Mouse (Mus musculus): ENCODE measurements around the gene Desi2. TPM values are rescaled to one million over a fixed set of nuclear protein-coding genes. Genes with fewer than 3 reads are reported as not detected.
"Not testable (repeated sequence)": the region's sequence is repeated elsewhere in the genome, so short reads cannot be mapped to it uniquely, and the experiment has no call there.

The Desi2 gene
- polyA plus RNA-seq, 1 experiment from 2014 or later: 24.7 TPM

DNA sequence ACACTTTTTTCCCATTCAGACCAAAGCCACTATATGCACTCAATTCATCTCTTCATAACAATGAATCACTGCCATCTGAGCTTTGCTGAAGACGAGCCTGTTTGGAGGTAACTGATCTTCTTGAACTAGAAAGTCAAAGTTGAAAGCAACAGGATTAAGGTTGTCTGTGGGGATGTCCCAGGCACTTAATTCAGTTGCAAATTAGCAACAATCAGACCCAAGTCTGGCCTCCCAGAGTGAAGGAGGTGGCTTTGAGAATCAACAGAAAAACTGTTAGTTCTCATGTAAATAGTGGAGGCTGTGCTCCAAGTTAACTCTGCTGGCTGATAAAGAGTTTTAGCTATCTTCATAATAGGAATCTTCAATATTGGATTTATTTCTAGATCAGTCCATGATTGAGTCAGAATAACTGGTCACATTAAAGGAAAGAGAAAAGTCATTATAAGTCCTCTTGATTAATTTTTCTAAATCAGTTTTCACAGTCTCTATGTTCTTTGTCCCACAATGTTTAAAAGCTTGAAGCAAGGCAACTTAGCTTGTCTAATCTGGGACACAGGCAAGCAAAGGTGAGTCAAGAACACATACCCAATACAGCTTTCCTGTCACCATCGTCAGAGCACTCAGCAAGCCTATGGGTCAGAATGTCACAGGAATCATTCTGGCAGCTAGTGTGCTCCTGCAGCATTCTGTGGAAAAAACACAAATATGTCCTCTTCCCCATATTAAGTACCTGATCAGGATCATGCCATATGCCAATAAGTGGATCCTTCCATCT, 96.9 kb downstream of the Desi2 start:
- no peak for DNase-seq
- WGBS: 51% methylated on average over 2 of the region's 2 CpGs
- no peak overlapping the region for H3K27ac ChIP-seq (ENCODE audit: low read depth)
- no peaks in the 10 kb centered on the region for H3K27me3 ChIP-seq (ENCODE audit: insufficient read depth, low read length)
- H3K4me2 ChIP-seq: no peak overlapping the region
- no peaks in the 10 kb centered on the region for H3K4me1 ChIP-seq (ENCODE audit: insufficient read depth)
- H3K9me3 ChIP-seq (ENCODE audit: low read depth, low read length): no peaks in the 10 kb centered on the region
- no peak for ATAC-seq (ENCODE audit: insufficient read depth)
- no peak for TF ChIP-seq CTCF (IDR thresholded peaks at IDR 0.05; ENCODE audit: low read depth)
- H3K36me3 ChIP-seq (ENCODE audit: insufficient read depth): no peaks in the 10 kb centered on the region
- H3K9ac ChIP-seq: no peak overlapping the region
- H3K4me3 ChIP-seq (ENCODE audit: low read depth, low read length): no peak overlapping the region

GRCm38 (mm10) chr1:178287601-178288176, 100.5 kb downstream of the Desi2 start:
- no peaks in the 10 kb centered on the region for H3K27me3 ChIP-seq (ENCODE audit: insufficient read depth, low read length)
- no peaks in the 10 kb centered on the region for H3K36me3 ChIP-seq (ENCODE audit: insufficient read depth)
- no peak for ATAC-seq (ENCODE audit: insufficient read depth)
- no peak overlapping the region for H3K4me2 ChIP-seq
- 45% methylated on average over 8 of the region's 8 CpGs for WGBS
- no peak for TF ChIP-seq CTCF (IDR thresholded peaks at IDR 0.05; ENCODE audit: low read depth)
- no peak overlapping the region for H3K4me3 ChIP-seq (ENCODE audit: low read depth, low read length)
- H3K27ac ChIP-seq (ENCODE audit: low read depth): no peak overlapping the region
- no peak for DNase-seq
- H3K9ac ChIP-seq: no peak overlapping the region
- H3K9me3 ChIP-seq (ENCODE audit: low read depth, low read length): no peaks in the 10 kb centered on the region
- no peaks in the 10 kb centered on the region for H3K4me1 ChIP-seq (ENCODE audit: insufficient read depth)

DNA sequence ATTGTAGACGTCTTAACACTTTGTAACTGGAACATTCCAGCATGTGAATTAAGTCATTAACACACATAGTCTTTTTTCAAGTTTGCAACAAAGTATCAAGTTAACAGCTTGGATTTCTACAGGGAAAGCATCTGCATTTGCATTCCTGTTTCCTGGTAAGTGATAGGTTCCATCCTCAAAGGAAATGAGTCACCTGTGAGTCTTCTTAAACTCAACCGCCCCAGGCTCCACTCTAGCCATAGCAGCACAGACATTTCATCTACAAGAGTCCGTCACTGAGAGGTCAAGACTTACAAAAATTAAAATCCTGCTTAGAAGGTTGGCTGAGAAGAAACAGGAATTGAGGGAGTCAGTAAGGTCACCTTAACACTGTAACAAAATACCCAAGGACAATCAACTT, 104.5 kb downstream of the Desi2 start:
- ATAC-seq (ENCODE audit: insufficient read depth) (no peak), DNase-seq (no peak)
- no peak overlapping the region for H3K4me3 ChIP-seq (ENCODE audit: low read depth, low read length)
- 82% methylated on average over 3 of the region's 3 CpGs for WGBS
- H3K36me3 ChIP-seq (ENCODE audit: insufficient read depth): no peaks in the 10 kb centered on the region
- no peak for TF ChIP-seq CTCF (IDR thresholded peaks at IDR 0.05; ENCODE audit: low read depth)
- no peak overlapping the region for H3K4me2 ChIP-seq
- no peaks in the 10 kb centered on the region for H3K27me3 ChIP-seq (ENCODE audit: insufficient read depth, low read length)
- no peak overlapping the region for H3K27ac ChIP-seq (ENCODE audit: low read depth)
- H3K4me1 ChIP-seq (ENCODE audit: insufficient read depth): no peaks in the 10 kb centered on the region
- no peaks in the 10 kb centered on the region for H3K9me3 ChIP-seq (ENCODE audit: low read depth, low read length)
- H3K9ac ChIP-seq: no peak overlapping the region

DNA sequence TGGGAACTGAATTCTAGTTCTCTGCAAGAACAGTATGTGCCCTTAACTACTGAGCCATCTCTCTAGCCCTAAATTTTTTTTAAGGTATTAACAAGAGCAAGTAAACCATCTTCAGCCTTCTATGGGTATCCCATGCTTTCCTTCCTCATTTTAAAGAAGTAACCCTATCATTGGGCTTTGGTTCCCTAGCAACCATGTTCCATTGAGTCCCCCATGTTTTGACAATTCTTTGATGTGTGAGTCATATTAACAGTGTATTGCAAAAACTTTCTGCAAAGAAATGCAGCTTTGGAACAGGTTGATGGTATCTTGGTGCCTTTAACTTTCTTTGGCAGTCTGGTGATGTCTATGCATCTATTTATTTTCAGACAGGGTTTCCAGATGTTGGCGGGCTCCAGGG, 106.8 kb downstream of the Desi2 start:
- Histone ChIP-seq H3K9me3 (ENCODE audit: low read depth, low read length) (no peaks in the 10 kb centered on the region), H3K27me3 (ENCODE audit: insufficient read depth, low read length) (no peaks in the 10 kb centered on the region), H3K36me3 (ENCODE audit: insufficient read depth) (no peaks in the 10 kb centered on the region), H3K4me2 (no peak overlapping the region), H3K4me1 (ENCODE audit: insufficient read depth) (no peaks in the 10 kb centered on the region), H3K27ac (ENCODE audit: low read depth) (no peak overlapping the region), H3K9ac (no peak overlapping the region), H3K4me3 (ENCODE audit: low read depth, low read length) (no peak overlapping the region)
- no peak for TF ChIP-seq CTCF (IDR thresholded peaks at IDR 0.05; ENCODE audit: low read depth)
- DNase-seq (no peak), ATAC-seq (ENCODE audit: insufficient read depth) (no peak)
- 88% methylated on average over 1 of the region's 1 CpGs for WGBS

DNA sequence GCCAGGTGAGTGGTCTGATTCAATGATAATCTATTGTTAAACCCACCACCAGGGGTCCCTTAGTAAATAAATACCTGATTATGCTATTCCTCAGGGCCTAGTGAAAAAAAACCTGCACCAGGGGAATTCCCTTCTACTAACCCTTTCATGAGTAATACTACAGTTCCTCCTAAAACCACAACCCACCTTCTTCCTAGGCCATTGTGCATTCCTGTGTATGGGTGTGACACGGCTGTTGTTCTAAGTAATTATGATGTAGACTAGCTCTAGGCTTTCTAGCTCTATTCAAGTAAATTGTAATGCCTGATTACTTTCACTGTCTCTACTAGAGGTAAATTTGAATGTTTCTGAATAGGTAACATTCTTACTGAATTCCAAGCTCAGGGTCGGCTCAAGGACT, 114.0 kb downstream of the Desi2 start:
- H3K4me2 ChIP-seq; H3K27ac ChIP-seq (ENCODE audit: low read depth); H3K27me3 ChIP-seq (ENCODE audit: insufficient read depth, low read length); ATAC-seq (ENCODE audit: insufficient read depth); H3K9me3 ChIP-seq (ENCODE audit: low read depth, low read length); DNase-seq; H3K4me3 ChIP-seq (ENCODE audit: low read depth, low read length); H3K9ac ChIP-seq; H3K4me1 ChIP-seq (ENCODE audit: insufficient read depth); H3K36me3 ChIP-seq (ENCODE audit: insufficient read depth): not testable (repeated sequence)
- 88% methylated on average over 2 of the region's 2 CpGs for WGBS

GRCm38 (mm10) chr1:178303425-178303824, 116.2 kb downstream of the Desi2 start:
- Histone ChIP-seq H3K9me3 (ENCODE audit: low read depth, low read length) (no peaks in the 10 kb centered on the region), H3K27ac (ENCODE audit: low read depth) (no peak overlapping the region), H3K36me3 (ENCODE audit: insufficient read depth) (no peaks in the 10 kb centered on the region), H3K4me1 (ENCODE audit: insufficient read depth) (no peaks in the 10 kb centered on the region), H3K9ac (no peak overlapping the region), H3K27me3 (ENCODE audit: insufficient read depth, low read length) (no peaks in the 10 kb centered on the region), H3K4me2 (no peak overlapping the region), H3K4me3 (ENCODE audit: low read depth, low read length) (no peak overlapping the region)
- TF ChIP-seq CTCF (IDR thresholded peaks at IDR 0.05; ENCODE audit: low read depth): peak; percentile 83
- DNase-seq: peak; percentile 90
- ATAC-seq (ENCODE audit: insufficient read depth): peak; percentile 70; the same call in 1 of the 2 replicates
- WGBS: 19% methylated on average over 3 of the region's 3 CpGs

Other genes with a start within 250 kb of the Desi2 start
- 0.14 and 0.53 TPM in 2 replicates for gene Catspere2, start 204.0 kb upstream of the Desi2 start, polyA plus RNA-seq (2014; fragmentation: Nextera tagmentation; extraction: Ambion mirVana)
- 124 and 135 TPM in 2 replicates for gene Cox20, start 131.7 kb downstream of the Desi2 start, polyA plus RNA-seq (2014; fragmentation: Nextera tagmentation; extraction: Ambion mirVana)
- 593 and 647 TPM in 2 replicates for gene Hnrnpu, start 150.4 kb downstream of the Desi2 start, polyA plus RNA-seq (2014; fragmentation: Nextera tagmentation; extraction: Ambion mirVana)
- 3.3 and 6.2 TPM in 2 replicates for gene Efcab2, start 218.7 kb downstream of the Desi2 start, polyA plus RNA-seq (2014; fragmentation: Nextera tagmentation; extraction: Ambion mirVana)